Mouse (Mus musculus) gastrocnemius, postnatal 10 days (tissue): ENCODE measurements around the gene Rabgap1l. TPM values are rescaled to one million over a fixed set of nuclear protein-coding genes. Genes with fewer than 3 reads are reported as not detected.
"Not testable (repeated sequence)": the region's sequence is repeated elsewhere in the genome, so short reads cannot be mapped to it uniquely, and the experiment has no call there.

Source experiments
- DNase-seq: peaks from one replicate; pipeline ENCODE4 v3.0.0; 2021; ENCODE audit warnings: mixed read lengths
- total RNA-seq, 2 experiments: library from RNA; stranded (reverse); gene quantifications; 2 replicates each; pipeline ENCODE4 v1.2.3; 2021

Gene Rabgap1l
- total RNA-seq, 2 experiments from 2014 or later, result 14.2 to 21.4 TPM

GRCm38 (mm10) chr1:160309951-160310350 lies 483.1 kb downstream of the Rabgap1l start:
- DNase-seq, result no peak

GRCm38 (mm10) chr1:160308996-160309395 lies 484.0 kb downstream of the Rabgap1l start:
- no peak for DNase-seq

GRCm38 (mm10) chr1:160308498-160308897 lies 484.5 kb downstream of the Rabgap1l start:
- DNase-seq, result no peak

GRCm38 (mm10) chr1:160306866-160307616 lies 486.0 kb downstream of the Rabgap1l start:
- DNase-seq, result no peak

- no peak for DNase-seq
These were observed 486.7 kb downstream of the Rabgap1l start for GRCm38 (mm10) chr1:160306336-160306735.

GRCm38 (mm10) chr1:160305826-160306225 lies 487.2 kb downstream of the Rabgap1l start:
- no peak for DNase-seq

GRCm38 (mm10) chr1:160304969-160305498 lies 488.0 kb downstream of the Rabgap1l start:
- DNase-seq, result no peak

- no peak for DNase-seq
These were observed 490.7 kb downstream of the Rabgap1l start for GRCm38 (mm10) chr1:160302268-160302667.

GRCm38 (mm10) chr1:160301156-160301555 lies 491.9 kb downstream of the Rabgap1l start:
- DNase-seq, result no peak

- no peak for DNase-seq
These were observed 492.3 kb downstream of the Rabgap1l start for GRCm38 (mm10) chr1:160300704-160301103.

GRCm38 (mm10) chr1:160299979-160300378 lies 493.0 kb downstream of the Rabgap1l start:
- no peak for DNase-seq

GRCm38 (mm10) chr1:160298893-160299292 lies 494.1 kb downstream of the Rabgap1l start:
- no peak for DNase-seq

GRCm38 (mm10) chr1:160297701-160298100 lies 495.3 kb downstream of the Rabgap1l start:
- no peak for DNase-seq

- no peak for DNase-seq
These were observed 497.7 kb downstream of the Rabgap1l start for GRCm38 (mm10) chr1:160295323-160295722.

- DNase-seq, result no peak
These were observed 499.5 kb downstream of the Rabgap1l start for GRCm38 (mm10) chr1:160293488-160293887.

- no peak for DNase-seq
These were observed 501.0 kb downstream of the Rabgap1l start for GRCm38 (mm10) chr1:160292058-160292457.

- DNase-seq, result no peak
These were observed 502.8 kb downstream of the Rabgap1l start for GRCm38 (mm10) chr1:160290242-160290641.

- no peak for DNase-seq
These were observed 505.9 kb downstream of the Rabgap1l start for GRCm38 (mm10) chr1:160287058-160287645.

- no peak for DNase-seq
These were observed 506.5 kb downstream of the Rabgap1l start for GRCm38 (mm10) chr1:160286400-160287057.

GRCm38 (mm10) chr1:160284241-160284640 lies 508.8 kb downstream of the Rabgap1l start:
- DNase-seq, result no peak

GRCm38 (mm10) chr1:160282166-160282874 lies 510.7 kb downstream of the Rabgap1l start:
- not testable (repeated sequence) for DNase-seq

- DNase-seq, result no peak
These were observed 511.5 kb downstream of the Rabgap1l start for GRCm38 (mm10) chr1:160281337-160282084.
